Mouse (Mus musculus) spleen, adult 2 months (tissue): ENCODE measurements at regions not wholly inside any gene's neighbourhood (a gene's known extent, or its start where the extent isn't known, plus 50 kb on each side); places are given as distances from the start of the nearest gene placed in this dataset.

Experiments used
- CTCF ChIP-seq: fragments of 200-500 bp; IDR thresholded peaks from 2 replicates; pipeline ENCODE4 v1.5.1; 2011; ENCODE audit warnings: mild to moderate bottlenecking, inconsistent platforms; ENCODE audit not compliant: insufficient read depth, insufficient read length, insufficient replicate concordance; ENCODE audit errors: extremely low read depth
- POLR2A ChIP-seq: fragments of 200-500 bp; IDR thresholded peaks from 2 replicates; pipeline ENCODE4 v1.6.1; 2011; ENCODE audit warnings: low read depth, low read length, inconsistent platforms

DNA sequence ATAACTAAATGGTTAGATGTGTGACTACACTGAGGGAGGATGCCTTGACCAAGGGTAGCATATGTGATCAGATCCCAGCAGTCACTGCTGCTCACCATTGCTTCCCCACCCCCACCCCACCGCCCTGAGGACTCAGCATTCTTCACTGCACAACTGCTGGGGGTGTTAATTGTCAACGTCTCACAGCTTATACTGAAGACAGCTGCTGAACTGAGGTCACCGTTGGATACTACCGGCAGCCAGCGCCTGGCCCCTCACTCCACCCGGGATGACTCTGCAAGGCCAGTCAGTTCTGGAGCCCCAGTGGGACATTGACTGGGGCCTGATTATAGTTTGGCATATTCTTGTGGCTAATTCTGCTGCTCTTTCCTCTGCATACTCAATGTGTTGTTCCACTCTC, 87.0 kb upstream of the 1700024P04Rik start:
- no peak for TF ChIP-seq POLR2A
- no peak for TF ChIP-seq CTCF
